Mouse (Mus musculus) forebrain, embryonic 11.5 days (tissue): ENCODE data around the gene Hpgds. TPM values are rescaled to one million over a fixed set of nuclear protein-coding genes. Genes with fewer than 3 reads are reported as not detected.

Experiments used
- ATAC-seq: fragments of 200-750 bp; cut with Nextera tagmentation; replicated peaks from 2 replicates; pipeline ENCODE4 v1.8.0; 2017; ENCODE audit warnings: moderate TSS enrichment; ENCODE audit not compliant: low FRiP score
- DNase-seq: peaks from one replicate; pipeline ENCODE4 v3.0.0-alpha.2; 2017; ENCODE audit warnings: low spot score
- H3K27ac ChIP-seq: fragments of 300-500 bp; sonication (generic); 2 replicates; pipeline ENCODE4 v1.5.1; 2014; ENCODE audit warnings: low read depth, low read length
- H3K27me3 ChIP-seq: fragments of 300-500 bp; sonication (generic); 2 replicates; pipeline ENCODE4 v1.6.1; 2014; ENCODE audit warnings: mild to moderate bottlenecking, low read length, mixed read lengths; ENCODE audit not compliant: control insufficient read depth, insufficient read depth
- H3K36me3 ChIP-seq: fragments of 300-500 bp; sonication (generic); 2 replicates; pipeline ENCODE4 v1.6.1; 2014; ENCODE audit warnings: mild to moderate bottlenecking, low read length, moderate library complexity, mixed read lengths; ENCODE audit not compliant: control insufficient read depth, insufficient read depth
- H3K4me1 ChIP-seq: fragments of 300-500 bp; sonication (generic); replicated peaks from 2 replicates; pipeline ENCODE4 v1.6.1; 2014; ENCODE audit warnings: low read length, mixed read lengths; ENCODE audit not compliant: control insufficient read depth, insufficient read depth
- H3K4me2 ChIP-seq: fragments of 300-500 bp; sonication (generic); 2 replicates; pipeline ENCODE4 v1.6.1; 2014; ENCODE audit warnings: low read depth, mild to moderate bottlenecking, low read length, moderate library complexity, mixed read lengths; ENCODE audit not compliant: severe bottlenecking
- H3K4me3 ChIP-seq: fragments of 300-500 bp; sonication (generic); 2 replicates; pipeline ENCODE4 v1.5.1; 2014; ENCODE audit warnings: low read depth, low read length
- H3K9ac ChIP-seq: fragments of 300-500 bp; sonication (generic); 2 replicates; pipeline ENCODE4 v1.6.1; 2014; ENCODE audit warnings: low read length
- H3K9me3 ChIP-seq: fragments of 300-500 bp; sonication (generic); 2 replicates; pipeline ENCODE4 v1.6.1; 2016; ENCODE audit warnings: low read length, mixed read lengths; ENCODE audit not compliant: control insufficient read depth
- WGBS: fragments of 180-500 bp; shearing (Covaris S2); extraction: QIAGEN DNeasy Blood & Tissue Kit; methylation state at CpG from one replicate; pipeline ENCODE4 v1.1.7; 2014; 5-methylcytosine and 5-hydroxymethylcytosine counted together
- polyA plus RNA-seq: library from polyadenylated mRNA; unstranded; fragments of >200 nt; fragmentation: Nextera tagmentation; extraction: Ambion mirVana; gene quantifications from 2 replicates; pipeline ENCODE4 v1.2.1, GENCODE M21; 2014

Gene Hpgds
- polyA plus RNA-seq, 1 experiment from 2014 or later, result 5.1 TPM

- 65% methylated on average over 6 of the region's 6 CpGs for WGBS
These were observed 3.9 kb downstream of the Hpgds start for GRCm38 (mm10) chr6:65140750-65141243.

DNA sequence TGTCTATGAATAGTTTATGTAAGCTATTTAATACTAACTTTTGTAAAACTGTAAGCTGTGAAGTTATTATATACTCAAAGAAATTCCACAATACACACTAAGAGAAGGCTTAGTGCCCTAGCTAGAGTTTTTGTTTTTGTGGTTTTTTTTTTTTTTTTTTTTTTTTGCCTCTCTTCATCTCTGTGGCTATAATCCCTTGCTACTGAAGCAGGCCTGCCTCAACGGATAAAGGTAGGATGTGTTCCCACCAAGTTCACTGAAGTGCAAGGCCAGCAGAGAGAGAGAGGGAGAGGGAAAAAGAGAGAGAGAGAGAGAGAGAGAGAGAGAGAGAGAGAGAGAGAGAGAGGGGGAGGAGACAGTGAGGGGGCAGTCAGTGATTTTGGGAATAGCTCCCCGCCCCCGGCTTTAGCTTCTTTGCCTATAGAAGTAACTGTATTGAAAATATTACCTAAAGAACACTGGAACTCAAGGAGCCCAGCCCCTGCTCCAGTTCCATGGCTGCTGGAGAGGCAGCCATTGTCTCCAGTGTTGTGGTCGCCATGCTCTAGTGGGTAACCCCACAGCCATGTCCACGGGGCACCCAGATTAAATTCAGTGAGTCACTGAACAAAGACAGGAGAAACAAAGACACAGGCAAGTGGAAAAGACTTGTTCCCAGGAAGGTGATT, 4.5 kb downstream of the Hpgds start:
- no peak overlapping the region for H3K4me3 ChIP-seq
- H3K9me3 ChIP-seq, result no peaks in the 10 kb centered on the region
- no peaks in the 10 kb centered on the region for H3K36me3 ChIP-seq
- WGBS, result 29% methylated on average over 5 of the region's 5 CpGs
- H3K4me1 ChIP-seq, result peaks cover 4% of the 10 kb centered on the region
- DNase-seq, result peak; percentile 61
- H3K4me2 ChIP-seq, result no peak overlapping the region
- ATAC-seq, result peak; percentile 91
- H3K27me3 ChIP-seq, result no peaks in the 10 kb centered on the region
- no peak overlapping the region for H3K9ac ChIP-seq
- peak overlapping the region; percentile 9; the same call in 1 of the 2 replicates for H3K27ac ChIP-seq

More at GRCm38 (mm10) chr6:65140750-65141243, 3.9 kb downstream of the Hpgds start:
- DNase-seq, result no peak
- ATAC-seq, result no peak
- Histone ChIP-seq H3K27ac (no peak overlapping the region; the same call in 1 of the 2 replicates), H3K9ac (no peak overlapping the region), H3K9me3 (no peaks in the 10 kb centered on the region), H3K4me3 (no peak overlapping the region), H3K4me1 (peaks cover 4% of the 10 kb centered on the region), H3K4me2 (no peak overlapping the region), H3K36me3 (no peaks in the 10 kb centered on the region), H3K27me3 (no peaks in the 10 kb centered on the region)

DNA sequence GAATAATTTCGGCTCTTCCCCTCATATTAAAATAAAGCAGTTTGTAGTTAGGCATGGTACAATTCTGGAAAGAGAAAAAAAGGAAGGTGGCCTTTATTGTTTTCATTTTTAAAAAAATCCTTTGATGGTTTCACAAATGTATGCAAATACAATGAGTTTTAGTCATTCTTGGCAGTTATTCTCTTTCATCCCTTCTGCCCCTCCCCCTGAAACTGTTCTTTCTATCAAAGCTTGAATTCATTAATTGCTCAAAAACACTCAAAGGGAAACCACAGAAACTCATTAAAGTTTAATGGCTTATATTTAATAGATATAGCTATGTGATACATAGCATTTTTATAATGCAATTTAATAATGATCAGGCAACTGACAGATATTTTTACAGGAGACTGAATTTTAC, 6.5 kb downstream of the Hpgds start:
- Histone ChIP-seq H3K4me2 (no peak overlapping the region), H3K9me3 (no peaks in the 10 kb centered on the region), H3K27ac (peak overlapping the region; percentile 2; the same call in 1 of the 2 replicates), H3K36me3 (no peaks in the 10 kb centered on the region), H3K9ac (no peak overlapping the region), H3K27me3 (no peaks in the 10 kb centered on the region), H3K4me3 (no peak overlapping the region), H3K4me1 (peaks cover 4% of the 10 kb centered on the region)
- WGBS, result 76% methylated on average over 1 of the region's 1 CpGs
- DNase-seq, result no peak
- no peak for ATAC-seq

DNA sequence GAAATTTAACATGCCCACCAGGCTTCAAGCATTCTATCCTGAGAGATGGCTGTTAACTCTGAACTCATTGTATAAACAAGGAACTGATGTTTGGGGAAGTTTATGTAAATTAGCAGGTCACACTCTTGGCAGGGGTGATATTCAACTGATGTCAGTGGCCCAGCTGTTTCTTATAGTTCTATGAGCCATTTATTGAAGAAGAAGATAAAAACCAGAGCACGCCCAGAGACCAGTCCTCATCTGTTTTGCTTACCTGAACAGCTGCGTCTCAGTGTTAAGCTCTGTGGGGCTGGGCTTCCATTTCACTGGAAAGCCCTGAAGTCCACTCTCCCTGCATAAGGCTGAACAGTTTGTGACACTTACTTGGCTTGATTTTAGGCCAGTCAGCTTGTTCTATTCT, 6.9 kb downstream of the Hpgds start:
- Histone ChIP-seq H3K36me3 (no peaks in the 10 kb centered on the region), H3K27me3 (no peaks in the 10 kb centered on the region), H3K9ac (no peak overlapping the region), H3K4me3 (no peak overlapping the region), H3K9me3 (no peaks in the 10 kb centered on the region), H3K27ac (peak overlapping the region; percentile 2; the same call in 1 of the 2 replicates), H3K4me2 (no peak overlapping the region), H3K4me1 (peaks cover 4% of the 10 kb centered on the region)
- WGBS, result 50% methylated on average over 2 of the region's 2 CpGs
- DNase-seq (no peak), ATAC-seq (no peak)

DNA sequence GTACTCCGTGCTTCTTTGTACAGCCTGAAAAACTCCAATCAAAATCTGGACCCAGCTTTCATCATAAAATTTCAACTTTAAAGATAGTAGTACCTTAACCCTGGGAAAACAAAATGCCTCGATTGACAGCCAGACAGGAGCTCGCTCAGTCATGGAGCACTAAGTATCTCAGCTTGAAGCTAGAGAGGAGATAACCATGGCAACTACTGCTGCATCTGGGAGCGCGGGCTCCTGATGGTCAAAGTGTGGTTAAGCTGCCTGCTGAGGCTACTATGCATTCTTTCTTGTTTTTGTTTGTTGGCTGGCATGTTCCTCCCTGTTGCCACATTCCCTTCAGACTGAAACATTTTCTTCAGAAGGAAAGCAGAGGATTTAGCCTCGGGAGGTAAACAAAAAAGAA, 12.3 kb downstream of the Hpgds start:
- H3K4me2 ChIP-seq, result no peak overlapping the region
- no peak overlapping the region for H3K9ac ChIP-seq
- H3K36me3 ChIP-seq, result no peaks in the 10 kb centered on the region
- H3K27me3 ChIP-seq, result no peaks in the 10 kb centered on the region
- no peak overlapping the region for H3K4me3 ChIP-seq
- no peaks in the 10 kb centered on the region for H3K9me3 ChIP-seq
- no peak overlapping the region for H3K27ac ChIP-seq
- WGBS, result 37% methylated on average over 6 of the region's 6 CpGs
- ATAC-seq (peak; percentile 74), DNase-seq (no peak)
- H3K4me1 ChIP-seq, result peaks cover 2% of the 10 kb centered on the region; the same call in 1 of the 2 replicates

GRCm38 (mm10) chr6:65126074-65126726, 18.5 kb downstream of the Hpgds start:
- Histone ChIP-seq H3K9ac (no peak overlapping the region), H3K4me3 (no peak overlapping the region), H3K27me3 (no peaks in the 10 kb centered on the region), H3K4me1 (no peaks in the 10 kb centered on the region), H3K36me3 (no peaks in the 10 kb centered on the region), H3K9me3 (no peaks in the 10 kb centered on the region), H3K27ac (no peak overlapping the region), H3K4me2 (no peak overlapping the region)
- ATAC-seq (peak; percentile 44), DNase-seq (peak; percentile 67)
- WGBS, result 29% methylated on average over 2 of the region's 2 CpGs

GRCm38 (mm10) chr6:65117540-65117939, 27.2 kb downstream of the Hpgds start:
- no peak for ATAC-seq
- Histone ChIP-seq H3K4me1 (no peaks in the 10 kb centered on the region), H3K4me3 (no peak overlapping the region), H3K27ac (no peak overlapping the region), H3K27me3 (no peaks in the 10 kb centered on the region), H3K36me3 (peaks cover 7% of the 10 kb centered on the region), H3K9ac (no peak overlapping the region), H3K9me3 (no peaks in the 10 kb centered on the region), H3K4me2 (no peak overlapping the region)
- no peak for DNase-seq
- WGBS, result 92% methylated on average over 1 of the region's 1 CpGs

DNA sequence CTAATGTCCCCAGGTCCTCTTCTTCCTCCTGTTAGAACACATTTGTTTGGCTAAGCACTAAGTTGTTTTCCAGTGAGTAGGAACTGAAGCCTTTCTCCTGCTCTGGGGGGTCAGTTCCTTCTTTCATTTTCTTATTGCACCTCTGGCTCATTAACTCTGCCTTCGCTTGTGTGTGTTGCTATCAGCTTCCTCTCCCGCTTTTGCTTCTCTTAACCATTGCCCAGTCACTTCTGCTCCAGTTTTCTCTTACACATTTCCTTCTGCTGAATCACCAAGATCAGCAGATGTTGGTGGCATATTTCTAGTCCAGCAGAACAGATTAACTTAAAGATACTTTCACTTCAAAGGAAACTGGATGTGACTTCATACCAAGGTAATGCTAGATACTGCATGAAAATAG, 29.8 kb downstream of the Hpgds start:
- WGBS, result 93% methylated on average over 2 of the region's 2 CpGs
- ATAC-seq (no peak), DNase-seq (no peak)
- Histone ChIP-seq H3K4me3 (no peak overlapping the region), H3K9ac (no peak overlapping the region), H3K4me2 (no peak overlapping the region), H3K27ac (no peak overlapping the region), H3K9me3 (no peaks in the 10 kb centered on the region), H3K27me3 (no peaks in the 10 kb centered on the region), H3K36me3 (peaks cover 11% of the 10 kb centered on the region), H3K4me1 (no peaks in the 10 kb centered on the region)
